Mouse (Mus musculus): ENCODE data around the gene Tnp2. TPM values are rescaled to one million over a fixed set of nuclear protein-coding genes. Genes with fewer than 3 reads are reported as not detected.
"Not testable (repeated sequence)": the region's sequence is repeated elsewhere in the genome, so short reads cannot be mapped to it uniquely, and the experiment has no call there.

Gene Tnp2
- not detected in 2 replicates for total RNA-seq (2015)
- total RNA-seq (2017) = not detected in 2 replicates

- no peak for ATAC-seq (ENCODE audit: poor library complexity, severe bottlenecking)
Observed at GRCm38 (mm10) chr16:10788271-10788670, at the start of gene Tnp2. TSS of gene Tnp2 (minus strand) at chr16:10788660.

DNA sequence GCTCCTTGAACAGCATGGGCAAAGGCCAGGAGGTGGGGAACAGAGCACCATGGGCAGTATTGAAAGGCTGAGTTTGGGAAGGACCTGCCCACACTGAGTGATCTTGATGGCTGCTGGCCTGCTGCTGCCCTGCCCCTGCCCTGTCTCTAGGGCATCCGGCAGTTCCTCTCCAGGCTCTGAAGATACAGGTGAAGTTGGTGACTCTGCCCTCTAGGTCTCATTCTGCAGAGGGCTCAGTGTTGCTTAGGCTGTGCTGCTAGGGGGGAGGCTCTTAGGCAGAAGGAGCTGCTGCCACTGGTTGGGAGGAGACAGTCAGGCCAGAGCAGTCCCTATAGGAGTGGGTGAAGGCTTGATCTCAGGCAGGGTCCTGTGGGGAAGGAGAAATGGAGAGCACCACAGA, 49.4 kb upstream of the Tnp2 start:
- ATAC-seq (ENCODE audit: poor library complexity, severe bottlenecking) = peak; percentile 18

DNA sequence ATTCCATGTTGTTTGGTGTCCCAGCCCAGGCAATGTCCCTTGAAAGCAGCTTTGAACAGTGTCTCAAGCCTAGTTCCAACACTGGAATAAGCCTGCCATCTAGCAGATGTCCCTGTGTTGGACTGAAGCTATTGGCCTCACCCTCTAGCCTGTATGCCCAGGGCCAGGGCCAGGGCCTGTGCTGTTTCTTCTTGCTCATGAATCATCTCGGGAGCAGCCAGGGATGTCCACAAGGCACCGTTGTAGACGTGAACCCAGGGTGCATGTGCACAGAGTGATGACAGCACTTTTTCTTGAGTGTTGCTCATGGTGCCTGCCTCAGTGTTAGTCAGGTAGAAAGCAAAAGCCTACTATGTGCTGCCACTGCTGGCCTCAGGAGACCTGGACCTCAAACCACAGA, 48.8 kb upstream of the Tnp2 start:
- ATAC-seq (ENCODE audit: poor library complexity, severe bottlenecking) = no peak

GRCm38 (mm10) chr16:10836388-10836787, 47.9 kb upstream of the Tnp2 start:
- no peak for ATAC-seq (ENCODE audit: poor library complexity, severe bottlenecking)

DNA sequence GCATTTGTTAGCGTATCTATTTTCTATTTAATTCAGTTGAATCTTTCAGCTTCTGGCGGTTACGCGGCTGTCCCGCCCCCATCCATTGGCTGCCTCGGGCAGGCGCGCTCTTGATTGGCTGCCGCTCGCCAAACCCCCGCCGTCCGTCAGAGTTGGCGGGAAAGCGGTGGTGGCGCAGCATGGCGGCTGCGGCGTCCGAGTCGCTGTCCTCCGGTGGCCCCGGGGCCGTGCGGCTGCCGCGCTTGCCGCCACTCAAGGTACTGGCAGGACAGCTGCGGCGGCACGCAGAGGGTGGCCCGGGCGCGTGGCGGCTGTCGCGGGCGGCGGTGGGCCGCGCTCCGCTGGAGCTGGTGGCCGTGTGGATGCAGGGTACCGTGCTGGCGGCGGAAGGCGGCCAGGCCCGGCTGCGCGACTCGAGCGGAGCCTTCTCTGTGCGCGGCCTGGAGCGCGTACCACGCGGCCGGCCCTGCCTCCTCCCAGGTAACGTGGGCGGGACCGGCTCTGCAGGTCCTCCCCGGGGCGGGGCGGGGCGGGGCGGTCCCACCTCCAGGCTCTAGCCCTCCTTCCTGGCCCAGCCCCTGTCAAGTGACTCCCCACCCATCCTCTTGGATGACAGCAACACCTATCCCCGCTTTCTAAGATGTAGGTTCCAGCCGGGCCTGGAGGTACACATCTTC, 46.6 kb upstream of the Tnp2 start, which contains the start of gene Rmi2:
Gene Rmi2 (plus strand): TSS at position 149 of the 677 bp plus-strand sequence.
- peak; percentile 77 for ATAC-seq (ENCODE audit: poor library complexity, severe bottlenecking)

- ATAC-seq (ENCODE audit: poor library complexity, severe bottlenecking) = no peak
Observed at GRCm38 (mm10) chr16:10834542-10834910, 46.1 kb upstream of the Tnp2 start.

- no peak for ATAC-seq (ENCODE audit: poor library complexity, severe bottlenecking)
Observed at GRCm38 (mm10) chr16:10828461-10828805, 40.0 kb upstream of the Tnp2 start.

GRCm38 (mm10) chr16:10827766-10828460, 39.5 kb upstream of the Tnp2 start:
- no peak for ATAC-seq (ENCODE audit: poor library complexity, severe bottlenecking)

GRCm38 (mm10) chr16:10827269-10827668, 38.8 kb upstream of the Tnp2 start:
- ATAC-seq (ENCODE audit: poor library complexity, severe bottlenecking) = no peak

- ATAC-seq (ENCODE audit: poor library complexity, severe bottlenecking) = no peak
Observed at GRCm38 (mm10) chr16:10825840-10826239, 37.4 kb upstream of the Tnp2 start.

GRCm38 (mm10) chr16:10824536-10824935, 36.1 kb upstream of the Tnp2 start:
- no peak for ATAC-seq (ENCODE audit: poor library complexity, severe bottlenecking)

GRCm38 (mm10) chr16:10821387-10821786, 32.9 kb upstream of the Tnp2 start:
- ATAC-seq (ENCODE audit: poor library complexity, severe bottlenecking) = no peak

DNA sequence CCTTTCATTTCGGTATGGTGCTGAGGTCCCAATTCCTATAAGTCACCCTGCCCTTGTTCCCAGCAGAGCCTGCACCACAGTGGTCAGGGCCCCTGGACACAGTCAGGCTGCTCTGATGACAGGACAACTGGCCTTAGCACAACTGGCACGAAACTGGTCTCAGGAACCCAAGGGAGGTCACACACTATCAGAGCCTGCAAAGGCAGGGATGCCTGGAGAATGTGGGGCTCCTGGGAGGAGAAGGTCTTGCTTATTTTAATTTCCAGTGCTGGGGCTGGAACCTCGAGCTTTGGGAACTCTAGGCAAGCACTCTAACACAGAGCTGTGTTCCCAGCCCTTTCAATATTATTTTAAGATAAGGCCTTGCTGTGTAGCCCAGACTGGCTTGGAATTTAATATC, 31.5 kb upstream of the Tnp2 start:
- ATAC-seq (ENCODE audit: poor library complexity, severe bottlenecking) = no peak

DNA sequence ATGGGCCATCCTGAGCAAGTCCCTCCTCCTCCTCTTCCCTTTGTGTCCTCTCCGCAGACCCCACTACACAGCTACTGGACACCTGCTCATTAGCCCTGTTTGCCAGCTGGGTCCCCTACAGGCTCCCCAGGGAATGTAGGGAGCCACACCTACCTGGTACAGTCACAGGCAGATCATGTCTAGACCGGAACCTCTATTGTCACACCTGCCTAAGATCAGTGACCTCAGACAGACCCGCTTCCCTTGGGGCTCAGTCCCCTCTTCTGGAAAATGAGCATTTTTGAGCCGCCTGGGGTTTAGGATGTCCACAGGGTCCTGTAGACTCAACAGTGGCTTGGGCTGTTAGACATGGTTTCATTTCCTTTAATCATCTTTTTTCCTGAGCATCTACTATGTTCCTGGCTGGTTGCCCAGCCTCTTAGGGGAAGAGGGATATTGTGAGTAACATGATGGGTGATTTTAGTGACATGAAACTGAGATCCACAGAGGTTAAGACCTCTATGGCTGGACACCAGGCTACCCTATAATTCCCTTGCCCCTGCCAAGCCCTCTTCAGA, 30.2 kb upstream of the Tnp2 start:
- ATAC-seq (ENCODE audit: poor library complexity, severe bottlenecking) = peak; percentile 71

DNA sequence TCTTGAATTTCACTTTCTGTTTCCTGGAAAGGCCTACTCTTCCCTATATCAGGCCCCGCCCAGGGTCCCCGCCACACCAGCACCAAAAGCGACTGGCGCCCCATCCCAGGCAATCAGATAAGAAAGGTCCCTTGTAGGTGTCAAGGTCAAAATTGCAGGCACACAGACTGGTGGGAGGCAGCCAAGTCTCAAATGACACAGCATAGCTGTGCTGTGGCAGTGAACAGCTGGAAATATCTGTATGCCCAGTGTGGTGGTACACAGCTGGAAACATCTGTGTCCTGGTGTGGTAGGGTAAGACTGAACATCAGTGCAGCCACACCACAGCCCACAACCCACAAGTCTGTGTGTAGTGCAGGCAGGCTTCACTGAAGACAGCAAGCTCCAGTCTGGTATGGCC, 26.4 kb upstream of the Tnp2 start:
- ATAC-seq (ENCODE audit: poor library complexity, severe bottlenecking) = no peak

GRCm38 (mm10) chr16:10813726-10814125, 25.3 kb upstream of the Tnp2 start:
- no peak for ATAC-seq (ENCODE audit: poor library complexity, severe bottlenecking)

- peak; percentile 35; the same call in 1 of the 2 replicates for ATAC-seq (ENCODE audit: poor library complexity, severe bottlenecking)
Observed at GRCm38 (mm10) chr16:10812865-10813371, 24.5 kb upstream of the Tnp2 start, which contains the start of gene Gm11172. TSS of gene Gm11172 (plus strand) at chr16:10812915.

DNA sequence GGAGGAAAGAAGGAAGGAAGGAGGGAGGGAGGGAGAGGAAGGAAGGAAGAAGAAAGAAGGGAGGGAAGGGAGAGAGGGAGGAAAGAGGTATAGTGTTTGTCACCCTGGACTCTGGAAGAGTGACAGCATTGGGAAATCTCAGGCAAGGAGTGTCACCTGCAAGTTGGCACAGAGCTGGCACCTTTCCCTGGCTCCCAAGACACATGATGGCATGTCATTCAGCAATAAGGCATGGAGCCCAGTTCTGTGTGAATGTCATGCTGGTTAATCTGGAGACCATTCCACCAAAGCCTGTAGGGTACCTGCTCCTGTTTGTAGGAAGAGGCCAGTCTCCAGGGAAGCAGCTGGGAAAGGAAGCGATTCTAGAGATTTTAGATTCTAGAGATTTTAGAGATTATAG, 21.9 kb upstream of the Tnp2 start:
- no peak for ATAC-seq (ENCODE audit: poor library complexity, severe bottlenecking)

GRCm38 (mm10) chr16:10805789-10806527, 17.5 kb upstream of the Tnp2 start, which contains the start of gene Prm1:
TSS of gene Prm1 (minus strand) at chr16:10805839.
- no peak for ATAC-seq (ENCODE audit: poor library complexity, severe bottlenecking)

GRCm38 (mm10) chr16:10802420-10802819, 14.0 kb upstream of the Tnp2 start:
- not testable (repeated sequence) for ATAC-seq (ENCODE audit: poor library complexity, severe bottlenecking)

DNA sequence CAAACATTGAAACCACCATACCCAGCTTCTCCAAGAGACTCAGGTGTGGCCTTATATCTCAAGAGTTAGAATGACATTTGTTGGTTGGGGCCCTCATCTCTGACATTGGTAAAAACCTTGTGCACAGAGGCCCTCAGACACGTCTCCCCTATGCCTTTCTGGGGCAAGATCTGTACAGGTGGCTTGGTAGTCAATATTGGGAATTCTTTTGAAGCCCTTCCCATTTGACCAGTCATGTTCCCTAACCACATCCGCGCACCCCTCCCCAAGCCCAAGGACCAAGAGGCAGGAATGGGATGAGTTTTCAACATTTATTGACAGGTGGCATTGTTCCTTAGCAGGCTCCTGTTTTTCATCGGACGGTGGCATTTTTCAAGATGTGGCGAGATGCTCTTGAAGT, 7.6 kb upstream of the Tnp2 start, which contains the start of gene Prm2:
Gene Prm2 (minus strand): TSS at position 101 of the 400 bp plus-strand sequence.
- ATAC-seq (ENCODE audit: poor library complexity, severe bottlenecking) = no peak
